Mouse (Mus musculus): ENCODE results near the gene Upf1. TPM values are rescaled to one million over a fixed set of nuclear protein-coding genes. Genes with fewer than 3 reads are reported as not detected.

Gene Upf1
- polyA plus RNA-seq, 1 experiment from 2014 or later = 19.3 TPM

DNA sequence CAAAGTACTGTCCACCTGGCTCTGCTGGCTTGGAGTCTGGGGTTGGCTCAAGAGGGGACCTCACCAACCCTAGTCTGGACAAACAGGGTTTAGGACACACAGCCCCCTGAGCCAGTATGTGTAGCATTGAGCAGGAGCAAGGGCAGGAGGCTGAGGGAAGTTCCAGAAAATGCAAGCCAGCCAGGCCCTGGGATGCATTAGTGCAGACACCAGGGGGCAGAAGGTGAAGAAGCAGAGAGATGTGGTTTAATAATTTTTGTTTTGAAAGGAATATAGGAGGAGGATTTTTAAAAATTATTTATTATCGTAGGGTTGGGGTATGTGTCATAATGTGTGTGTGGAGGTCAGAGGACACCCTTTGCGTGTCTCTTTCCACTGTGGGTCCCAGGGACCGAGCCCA, 29.4 kb downstream of the Upf1 start:
- Histone ChIP-seq H3K36me3 (ENCODE audit: inconsistent target) (no peaks in the 10 kb centered on the region), H3K4me3 (ENCODE audit: inconsistent target) (no peak overlapping the region), H3K27ac (no peak overlapping the region), H3K79me2 (ENCODE audit: inconsistent target) (no peaks in the 10 kb centered on the region)
- WGBS (ENCODE audit: missing documents) = 91% methylated on average over 3 of the region's 3 CpGs

DNA sequence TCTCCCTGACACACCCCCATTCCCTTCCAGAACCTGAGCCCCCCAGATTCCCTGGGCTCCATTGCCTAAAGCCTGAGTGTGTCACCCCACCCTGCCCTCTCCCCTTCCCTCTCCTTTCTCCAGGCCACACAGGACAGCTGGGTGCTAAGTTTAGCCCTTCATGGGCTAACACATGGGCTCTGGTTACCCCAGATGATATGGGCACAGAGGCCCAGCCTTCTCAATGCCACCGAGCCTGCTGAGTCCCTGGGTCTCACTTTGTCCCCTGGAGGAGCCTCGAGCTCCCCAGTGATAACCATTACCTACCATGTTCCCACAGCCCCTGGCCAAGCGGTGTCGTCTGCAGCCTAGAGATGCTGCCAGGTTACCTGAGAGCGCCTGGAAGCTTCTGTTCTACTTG, 35.2 kb downstream of the Upf1 start:
- 88% methylated on average over 5 of the region's 5 CpGs for WGBS (ENCODE audit: missing documents)
- H3K4me3 ChIP-seq (ENCODE audit: inconsistent target) = no peak overlapping the region

DNA sequence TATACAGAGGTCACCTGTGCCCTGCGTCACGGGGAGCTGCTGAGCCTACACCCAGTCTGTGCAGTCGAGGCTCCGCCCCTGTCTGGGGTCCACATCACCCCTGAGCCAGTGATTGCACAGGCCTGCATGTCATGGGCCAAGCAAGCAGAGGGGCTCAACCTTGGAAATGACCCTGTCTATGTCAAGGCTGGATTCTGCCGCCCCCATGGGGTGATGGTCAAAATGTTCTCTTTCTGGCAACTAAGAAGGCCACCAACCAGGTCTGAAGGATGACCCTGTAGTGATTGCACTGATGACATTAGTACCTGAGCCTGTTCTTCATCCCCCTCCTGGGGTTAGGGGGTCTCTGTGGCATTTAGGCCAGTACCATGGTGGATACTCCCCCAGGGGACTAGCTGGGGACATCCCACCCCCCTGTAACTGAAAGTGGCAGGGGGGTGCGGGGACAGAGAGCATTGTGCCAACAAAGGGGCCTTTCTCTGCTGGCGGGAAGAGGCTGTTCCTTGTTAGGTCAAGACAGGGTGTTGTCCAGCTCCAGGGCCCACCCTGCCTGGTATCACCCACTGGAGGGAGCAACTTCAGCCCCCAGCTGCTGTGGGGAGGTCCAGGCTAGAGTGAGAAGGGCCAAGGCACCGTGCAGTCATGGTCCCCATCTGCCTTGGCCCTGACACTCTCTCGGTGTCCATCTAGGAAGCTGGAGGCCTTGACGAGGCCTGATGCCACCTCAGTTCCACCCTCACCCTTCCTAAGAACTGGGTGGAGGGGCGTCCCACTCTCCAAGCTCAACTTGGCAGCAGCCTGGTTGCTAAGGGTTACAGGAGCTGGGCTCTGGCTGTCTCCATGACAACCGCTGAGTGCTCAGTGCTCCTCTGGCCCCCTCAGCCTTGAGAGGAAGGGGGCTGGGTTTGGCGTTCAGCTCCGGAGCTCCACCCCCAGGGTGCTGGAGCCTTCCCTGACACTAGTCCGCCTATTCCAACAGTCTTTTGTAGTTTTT, 36.3 kb downstream of the Upf1 start:
- H3K27ac ChIP-seq = no peak overlapping the region
- WGBS (ENCODE audit: missing documents) = 45% methylated on average over 15 of the region's 15 CpGs
- no peaks in the 10 kb centered on the region for H3K79me2 ChIP-seq (ENCODE audit: inconsistent target)
- H3K36me3 ChIP-seq (ENCODE audit: inconsistent target) = peaks cover 12% of the 10 kb centered on the region
- H3K4me3 ChIP-seq (ENCODE audit: inconsistent target) = no peak overlapping the region

More for the DNA sequence above, 35.2 kb downstream of the Upf1 start:
- Histone ChIP-seq H3K36me3 (ENCODE audit: inconsistent target) (peaks cover 5% of the 10 kb centered on the region), H3K79me2 (ENCODE audit: inconsistent target) (no peaks in the 10 kb centered on the region), H3K27ac (no peak overlapping the region)

DNA sequence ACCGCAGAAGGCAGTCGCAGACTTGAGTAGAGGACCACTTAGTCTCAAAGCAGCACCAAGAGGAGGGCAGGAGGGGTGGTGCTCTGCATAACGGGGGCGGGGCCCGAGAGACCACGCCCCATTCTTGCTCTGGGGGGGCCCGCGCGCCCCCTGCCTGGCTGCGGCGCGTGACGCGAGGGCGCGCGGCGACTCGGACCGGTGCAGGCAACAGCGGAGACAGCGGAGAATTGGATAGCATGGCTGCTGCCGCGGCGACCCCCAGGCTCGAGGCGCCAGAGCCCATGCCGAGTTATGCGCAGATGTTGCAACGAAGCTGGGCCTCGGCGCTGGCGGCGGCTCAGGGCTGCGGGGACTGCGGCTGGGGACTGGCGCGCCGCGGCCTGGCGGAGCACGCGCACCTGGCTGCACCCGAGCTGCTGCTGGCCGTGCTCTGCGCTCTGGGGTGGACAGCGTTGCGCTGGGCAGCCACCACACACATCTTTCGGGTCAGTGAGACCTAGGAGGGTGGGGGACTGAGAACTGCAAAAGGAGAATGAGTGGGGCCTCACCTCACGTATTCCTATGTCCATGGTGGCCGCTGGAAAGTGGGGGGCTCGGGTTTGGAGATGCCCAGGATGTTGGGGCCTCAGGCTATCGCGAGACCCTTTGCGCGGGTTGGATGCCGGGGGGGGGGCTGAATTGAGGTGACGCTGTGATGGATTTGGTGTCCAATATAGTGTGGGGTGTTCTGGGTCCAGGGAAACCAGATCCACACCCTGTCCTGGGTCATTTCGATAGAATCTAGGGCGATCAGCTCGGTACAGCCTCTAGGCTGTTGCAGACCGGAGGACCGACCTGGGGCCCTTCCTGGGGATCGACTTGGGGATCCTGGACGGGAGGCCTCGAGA, 37.2 kb downstream of the Upf1 start, which contains the start of gene Cers1:
Cers1 (plus strand) TSS at position 152 of the 887 bp plus-strand sequence.
- no peaks in the 10 kb centered on the region for H3K79me2 ChIP-seq (ENCODE audit: inconsistent target)
- H3K36me3 ChIP-seq (ENCODE audit: inconsistent target) = peaks cover 20% of the 10 kb centered on the region
- no peak within 1 kb of the TSS for H3K4me3 ChIP-seq (ENCODE audit: inconsistent target)
- 7% methylated on average over 66 of the region's 66 CpGs for WGBS (ENCODE audit: missing documents)
- H3K27ac ChIP-seq = no peak within 1 kb of the TSS

DNA sequence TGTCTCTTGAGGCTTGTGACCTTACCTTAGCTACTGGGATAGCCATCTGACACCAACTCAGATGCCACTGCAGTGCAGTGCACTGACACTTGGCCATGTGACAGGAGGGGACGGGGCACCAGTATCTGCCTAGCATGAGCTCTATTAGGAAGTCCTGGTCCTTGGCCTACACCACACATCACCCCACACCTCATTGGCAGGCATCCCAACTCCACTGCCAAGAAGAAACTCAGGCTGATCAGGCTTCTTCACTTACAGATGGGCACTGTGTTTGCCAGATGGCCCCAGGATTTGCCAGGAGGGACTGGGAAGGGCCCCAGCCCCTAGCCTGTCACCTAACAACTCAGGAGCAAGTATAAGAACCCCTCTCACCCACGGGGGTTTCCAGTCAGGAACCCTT, 39.7 kb downstream of the Upf1 start:
- 83% methylated on average over 2 of the region's 2 CpGs for WGBS (ENCODE audit: missing documents)
- Histone ChIP-seq H3K79me2 (ENCODE audit: inconsistent target) (no peaks in the 10 kb centered on the region), H3K36me3 (ENCODE audit: inconsistent target) (peaks cover 35% of the 10 kb centered on the region), H3K27ac (no peak overlapping the region), H3K4me3 (ENCODE audit: inconsistent target) (no peak overlapping the region)

DNA sequence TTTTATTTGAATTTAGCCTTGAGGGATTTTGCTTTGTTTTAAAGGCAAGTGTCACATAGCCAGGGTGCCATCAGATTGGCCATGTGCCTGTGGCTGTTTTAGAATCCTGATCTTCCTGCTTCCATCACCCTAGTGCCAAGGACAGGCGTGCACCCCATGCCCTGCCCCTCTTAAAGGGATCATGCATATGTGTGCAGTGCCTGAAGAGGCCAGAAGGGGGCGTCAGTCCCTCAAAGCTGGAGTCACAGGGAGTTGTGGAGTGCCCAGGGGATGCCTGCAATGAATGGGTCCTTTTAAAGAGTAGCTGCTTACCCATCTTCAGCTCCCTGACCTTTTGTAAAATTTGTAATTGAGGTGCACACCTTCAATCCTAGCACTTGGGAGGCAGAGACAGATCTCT, 43.8 kb downstream of the Upf1 start:
- Histone ChIP-seq H3K4me3 (ENCODE audit: inconsistent target) (no peak overlapping the region), H3K36me3 (ENCODE audit: inconsistent target) (peaks cover 71% of the 10 kb centered on the region), H3K27ac (no peak overlapping the region), H3K79me2 (ENCODE audit: inconsistent target) (peaks cover 13% of the 10 kb centered on the region)
- WGBS (ENCODE audit: missing documents) = 43% methylated on average over 2 of the region's 2 CpGs

DNA sequence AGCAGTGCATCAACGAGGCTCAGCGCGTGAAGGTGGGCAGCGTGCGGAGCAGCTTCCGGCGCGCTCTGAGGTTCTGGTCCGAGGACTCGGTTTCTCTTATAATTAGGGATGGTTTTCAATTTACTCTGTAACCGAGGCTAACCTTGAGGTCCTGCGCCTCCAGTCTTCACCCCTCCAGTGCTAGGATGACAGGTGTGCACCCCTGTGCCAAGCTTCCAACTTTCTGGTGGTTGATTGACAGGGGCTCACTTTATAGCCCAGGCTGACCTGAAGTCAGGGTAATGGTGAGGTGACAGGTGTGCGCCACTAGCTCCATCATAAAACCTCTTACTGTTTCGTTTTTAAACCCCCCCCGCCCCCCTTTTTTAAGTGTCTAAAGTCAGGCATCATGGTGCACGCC, 50.2 kb downstream of the Upf1 start:
- peak overlapping the region; percentile 72 for H3K27ac ChIP-seq
- peaks cover 37% of the 10 kb centered on the region; the same call in 1 of the 2 replicates for H3K36me3 ChIP-seq (ENCODE audit: inconsistent target)
- WGBS (ENCODE audit: missing documents) = 2% methylated on average over 16 of the region's 16 CpGs
- H3K79me2 ChIP-seq (ENCODE audit: inconsistent target) = peaks cover 61% of the 10 kb centered on the region
- peak overlapping the region; percentile 99 for H3K4me3 ChIP-seq (ENCODE audit: inconsistent target)

DNA sequence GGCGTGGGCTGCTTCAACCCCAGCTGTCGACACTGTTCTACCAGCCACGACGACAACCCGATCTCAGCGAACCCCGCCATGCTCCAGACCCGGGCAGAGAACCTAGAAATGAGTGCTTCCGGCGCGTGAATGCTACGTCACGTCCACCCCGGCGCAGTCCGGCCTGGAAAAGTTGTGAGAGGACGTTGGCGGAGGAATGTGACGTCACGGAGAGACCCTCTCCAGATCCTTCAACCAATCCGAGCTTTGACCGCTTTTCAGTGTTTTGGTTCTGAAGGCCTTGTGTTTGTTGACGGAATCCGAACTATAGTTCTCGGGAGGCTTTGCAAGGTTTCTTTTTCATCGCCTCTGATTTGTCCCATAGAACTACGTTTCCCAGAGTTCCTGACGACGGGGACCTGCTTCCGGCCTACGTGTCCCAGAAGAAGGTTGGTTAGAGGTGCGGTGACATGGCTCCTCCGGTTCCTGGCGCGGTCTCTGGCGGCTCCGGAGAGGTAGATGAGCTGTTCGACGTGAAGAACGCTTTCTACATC, 50.7 kb downstream of the Upf1 start, which contains the start of the genes Ddx49 and Cope:
Ddx49 (minus strand) TSS at position 132 of the 533 bp plus-strand sequence.
Cope (plus strand) TSS at position 161 of the 533 bp plus-strand sequence.
- Histone ChIP-seq H3K79me2 (ENCODE audit: inconsistent target) (peaks cover 61% of the 10 kb centered on the region), H3K27ac (peak within 1 kb of the TSS; percentile 72), H3K4me3 (ENCODE audit: inconsistent target) (peak within 1 kb of the TSS; percentile 99), H3K36me3 (ENCODE audit: inconsistent target) (peaks cover 37% of the 10 kb centered on the region; the same call in 1 of the 2 replicates)
- under 1% methylated on average over 40 of the region's 40 CpGs for WGBS (ENCODE audit: missing documents)

DNA sequence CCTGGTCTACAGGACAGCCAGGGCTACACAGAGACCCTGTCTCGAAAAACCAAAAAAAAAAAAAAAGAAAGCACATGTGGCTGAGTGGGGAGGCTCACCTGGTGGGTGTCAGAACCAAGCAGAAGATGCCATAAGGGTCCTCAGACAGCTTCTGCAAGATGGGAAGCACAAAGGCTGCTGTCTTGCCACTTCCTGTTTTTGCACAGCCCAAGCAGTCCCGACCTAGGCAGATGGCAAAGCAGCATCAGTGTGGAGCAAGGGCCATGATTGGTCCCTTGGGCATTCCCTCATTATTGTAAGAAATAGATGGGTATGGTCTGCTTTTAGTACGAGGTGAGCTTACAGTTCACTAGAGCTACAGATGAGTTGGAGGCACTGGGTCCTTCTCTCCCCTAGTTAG, 52.2 kb downstream of the Upf1 start:
- H3K4me3 ChIP-seq (ENCODE audit: inconsistent target) = no peak overlapping the region; the same call in 1 of the 2 replicates
- no peak overlapping the region for H3K27ac ChIP-seq
- H3K79me2 ChIP-seq (ENCODE audit: inconsistent target) = peaks cover 61% of the 10 kb centered on the region
- WGBS (ENCODE audit: missing documents) = 49% methylated on average over 2 of the region's 3 CpGs
- H3K36me3 ChIP-seq (ENCODE audit: inconsistent target) = peaks cover 38% of the 10 kb centered on the region

DNA sequence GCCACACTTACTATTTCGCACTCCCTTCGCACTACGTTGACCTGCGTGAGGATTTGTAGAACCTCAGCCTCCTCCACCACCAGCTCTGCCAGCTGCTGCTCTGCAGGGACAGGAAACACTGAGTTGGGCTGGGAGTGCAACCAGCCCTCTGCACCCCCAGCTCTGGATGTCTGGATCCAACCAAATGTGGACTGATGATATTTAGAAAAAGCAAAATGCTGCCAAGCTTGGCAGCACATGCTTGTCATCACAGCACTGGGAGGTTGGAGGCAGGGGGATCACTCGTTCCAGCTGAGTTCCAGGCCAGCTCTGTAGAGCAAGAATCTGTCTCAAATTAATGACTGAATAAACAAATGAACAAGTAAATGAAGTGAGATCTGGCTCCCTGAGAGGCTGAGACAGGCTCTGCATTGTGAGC, 59.1 kb downstream of the Upf1 start:
- WGBS (ENCODE audit: missing documents) = 92% methylated on average over 5 of the region's 5 CpGs
- H3K27ac ChIP-seq = no peak overlapping the region
- H3K4me3 ChIP-seq (ENCODE audit: inconsistent target) = no peak overlapping the region
- peaks cover 81% of the 10 kb centered on the region for H3K36me3 ChIP-seq (ENCODE audit: inconsistent target)
- no peaks in the 10 kb centered on the region for H3K79me2 ChIP-seq (ENCODE audit: inconsistent target)

DNA sequence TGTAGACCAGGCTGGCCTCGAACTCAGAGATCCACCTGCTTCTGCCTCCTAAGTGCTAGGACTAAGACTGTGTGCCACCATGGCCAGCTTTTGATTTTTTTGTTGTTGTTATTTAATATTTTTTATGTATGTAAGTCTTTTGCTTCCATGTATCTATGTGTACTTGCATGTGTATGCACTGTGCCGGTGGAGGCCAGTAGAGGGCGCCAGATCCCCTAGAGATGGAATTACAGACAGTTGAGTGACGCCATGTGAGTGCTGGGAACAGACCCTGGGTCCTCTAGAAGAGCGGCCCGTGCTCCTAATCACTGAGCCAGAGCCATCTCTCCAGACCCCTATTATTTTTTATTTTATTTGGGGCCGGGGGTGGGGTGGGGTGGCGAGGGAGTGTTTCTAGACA, 66.3 kb downstream of the Upf1 start:
- Histone ChIP-seq H3K4me3 (ENCODE audit: inconsistent target) (no peak overlapping the region), H3K36me3 (ENCODE audit: inconsistent target) (peaks cover 58% of the 10 kb centered on the region), H3K27ac (no peak overlapping the region), H3K79me2 (ENCODE audit: inconsistent target) (peaks cover 21% of the 10 kb centered on the region)
- WGBS (ENCODE audit: missing documents) = 91% methylated on average over 8 of the region's 8 CpGs

DNA sequence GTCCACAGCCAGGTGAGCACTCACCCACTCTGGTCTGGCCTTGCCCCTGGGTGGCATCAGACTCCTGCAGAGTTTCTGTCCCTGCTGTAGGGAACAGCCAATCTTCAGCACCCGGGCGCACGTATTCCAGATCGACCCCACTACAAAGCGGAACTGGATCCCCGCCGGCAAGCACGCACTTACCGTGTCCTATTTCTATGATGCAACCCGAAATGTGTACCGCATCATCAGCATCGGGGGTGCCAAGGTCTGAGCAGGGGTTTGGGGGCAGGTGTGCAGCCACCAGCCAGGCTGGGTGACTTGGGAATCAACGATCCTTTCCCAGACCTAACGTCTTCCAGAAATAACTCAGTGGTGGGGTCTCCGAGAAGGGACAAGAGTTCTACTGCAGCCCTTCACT, 67.8 kb downstream of the Upf1 start:
- Histone ChIP-seq H3K36me3 (ENCODE audit: inconsistent target) (peaks cover 44% of the 10 kb centered on the region), H3K79me2 (ENCODE audit: inconsistent target) (peaks cover 21% of the 10 kb centered on the region), H3K27ac (no peak overlapping the region), H3K4me3 (ENCODE audit: inconsistent target) (no peak overlapping the region)
- WGBS (ENCODE audit: missing documents) = 98% methylated on average over 13 of the region's 15 CpGs

DNA sequence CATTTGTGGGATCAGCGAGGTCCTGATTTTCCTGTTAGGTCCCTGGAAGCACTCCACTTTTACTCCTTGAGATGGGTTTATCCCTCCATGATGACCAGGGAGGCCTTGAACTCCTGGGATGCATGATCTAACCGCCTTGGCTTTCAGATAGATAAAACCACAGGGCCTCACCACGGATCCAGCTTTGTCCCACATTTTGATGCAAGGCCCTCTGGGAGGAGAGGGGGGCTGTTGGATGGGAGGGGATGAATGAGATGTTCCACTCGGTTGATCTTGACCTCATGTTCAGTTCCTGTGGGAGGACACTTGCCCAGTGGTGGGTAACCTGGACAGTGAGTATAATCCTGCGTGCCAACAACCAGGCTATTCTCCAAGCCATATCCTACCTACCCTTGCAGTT, 68.7 kb downstream of the Upf1 start:
- 87% methylated on average over 5 of the region's 5 CpGs for WGBS (ENCODE audit: missing documents)
- H3K4me3 ChIP-seq (ENCODE audit: inconsistent target) = no peak overlapping the region

More for the DNA sequence above, 68.7 kb downstream of the Upf1 start:
- Histone ChIP-seq H3K36me3 (ENCODE audit: inconsistent target) (peaks cover 35% of the 10 kb centered on the region), H3K27ac (no peak overlapping the region), H3K79me2 (ENCODE audit: inconsistent target) (peaks cover 21% of the 10 kb centered on the region)

Data from macrophage (primary cell).